Mouse (Mus musculus) CD4-positive, CD25-positive, alpha-beta regulatory T cell, adult 2 months (primary cell): Measurements from ENCODE around the gene Fam107b.

ENCODE experiments used
- DNase-seq: peaks from one replicate; pipeline ENCODE4 v3.0.0-alpha.2; 2012; ENCODE audit warnings: low read depth, low spot score

Fam107b gene

GRCm38 (mm10) chr2:3773089-3773488, 202.8 kb downstream of the Fam107b start:
- DNase-seq = no peak

GRCm38 (mm10) chr2:3775569-3775968, 205.3 kb downstream of the Fam107b start:
- DNase-seq = no peak

GRCm38 (mm10) chr2:3776045-3776444, 205.8 kb downstream of the Fam107b start:
- DNase-seq = no peak

- no peak for DNase-seq
Measured at GRCm38 (mm10) chr2:3777696-3778095, 207.4 kb downstream of the Fam107b start.

- DNase-seq = no peak
Measured at GRCm38 (mm10) chr2:3785546-3785945, 215.3 kb downstream of the Fam107b start.

GRCm38 (mm10) chr2:3787752-3788423, 217.6 kb downstream of the Fam107b start:
- DNase-seq = no peak

- DNase-seq = no peak
Measured at GRCm38 (mm10) chr2:3788424-3788786, 218.1 kb downstream of the Fam107b start.

- DNase-seq = no peak
Measured at GRCm38 (mm10) chr2:3796543-3796942, 226.3 kb downstream of the Fam107b start.

GRCm38 (mm10) chr2:3799767-3800554, 229.7 kb downstream of the Fam107b start:
- peak; percentile 82 for DNase-seq

- peak; percentile 46 for DNase-seq
Measured at GRCm38 (mm10) chr2:3800555-3800878, 230.2 kb downstream of the Fam107b start.

GRCm38 (mm10) chr2:3805742-3806141, 235.5 kb downstream of the Fam107b start:
- no peak for DNase-seq

- peak; percentile 58 for DNase-seq
Measured at GRCm38 (mm10) chr2:3810321-3810720, 240.0 kb downstream of the Fam107b start.

GRCm38 (mm10) chr2:3816142-3816609, 245.9 kb downstream of the Fam107b start:
- DNase-seq = no peak

GRCm38 (mm10) chr2:3817626-3818025, 247.3 kb downstream of the Fam107b start:
- DNase-seq = no peak

GRCm38 (mm10) chr2:3822483-3823455, 252.5 kb downstream of the Fam107b start:
- DNase-seq = no peak
